Comparison of ENCODE assay signal across 8 mouse cellular contexts in the genomic region with DNA sequence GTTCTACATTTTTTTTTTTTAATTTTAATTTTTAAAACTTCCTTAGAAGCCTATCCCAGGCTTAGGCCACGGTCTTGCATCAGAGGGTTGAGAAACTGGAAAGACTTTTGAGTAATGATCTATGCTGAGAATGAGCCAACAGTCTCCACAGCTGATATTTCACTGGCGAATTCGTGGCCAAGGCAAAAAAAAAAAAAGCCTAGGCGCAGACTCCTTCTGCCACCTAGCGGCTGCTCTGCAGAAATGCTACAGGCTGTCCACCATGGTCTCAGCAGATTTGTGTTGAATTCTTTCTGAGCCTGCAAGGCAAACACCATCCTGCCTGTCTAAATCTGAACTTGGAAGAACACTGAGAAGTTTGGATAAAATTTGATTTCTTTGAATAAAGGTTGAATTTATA.
DNase-seq lines count a peak whose midpoint lies in the region; ATAC-seq lines count a peak whose summit lies in the region.

No protein-coding gene starts in this region.

- DNase-seq in right cerebral cortex, postnatal 10 days (ENCODE audit: low spot score in 2 of 2): peak; percentile 52 to 65
- DNase-seq in right cerebral cortex, adult 2 months (ENCODE audit: low spot score in 2 of 2): no peak
- peak; percentile 92 for DNase-seq in adipocyte (ENCODE audit: low spot score)
- DNase-seq in embryonic facial prominence, embryonic 14.5 days (ENCODE audit: low spot score): peak; percentile 89
- peak; percentile 38 to 61 for DNase-seq in lung, adult 18-20 months
- DNase-seq in left cerebral cortex, adult 9 months (ENCODE audit: low spot score in 2 of 2): no peak

- H3K27me3 ChIP-seq in embryonic facial prominence, embryonic 14.5 days (replicated peaks; ENCODE audit: control insufficient read depth, insufficient read depth, low read length): no peaks in the 10 kb centered on the region
- H3K27me3 ChIP-seq in hindbrain, embryonic 13.5 days: no peaks in the 10 kb centered on the region
- no peaks in the 10 kb centered on the region for H3K27me3 ChIP-seq in neural tube, embryonic 15.5 days (replicated peaks)

- no peaks in the 10 kb centered on the region for H3K36me3 ChIP-seq in embryonic facial prominence, embryonic 14.5 days (ENCODE audit: control insufficient read depth, insufficient read depth, low read length)
- H3K36me3 ChIP-seq in hindbrain, embryonic 13.5 days: no peaks in the 10 kb centered on the region
- H3K36me3 ChIP-seq in neural tube, embryonic 15.5 days: no peaks in the 10 kb centered on the region

- no peak overlapping the region for H3K4me3 ChIP-seq in embryonic facial prominence, embryonic 14.5 days (ENCODE audit: low read depth, low read length)
- no peak overlapping the region for H3K4me3 ChIP-seq in hindbrain, embryonic 13.5 days
- no peak overlapping the region for H3K4me3 ChIP-seq in neural tube, embryonic 15.5 days (replicated peaks)

- no peak overlapping the region for H3K4me2 ChIP-seq in embryonic facial prominence, embryonic 14.5 days (ENCODE audit: low read depth, low read length)
- H3K4me2 ChIP-seq in hindbrain, embryonic 13.5 days: no peak overlapping the region
- H3K4me2 ChIP-seq in neural tube, embryonic 15.5 days: no peak overlapping the region

- WGBS in embryonic facial prominence, embryonic 14.5 days: 2% methylated on average over 5 of the region's 5 CpGs
- 4% methylated on average over 5 of the region's 5 CpGs for WGBS in hindbrain, embryonic 13.5 days
- under 1% methylated on average over 5 of the region's 5 CpGs for WGBS in neural tube, embryonic 15.5 days

- no peaks in the 10 kb centered on the region for H3K9me3 ChIP-seq in embryonic facial prominence, embryonic 14.5 days (ENCODE audit: control insufficient read depth, low read length)
- no peaks in the 10 kb centered on the region for H3K9me3 ChIP-seq in hindbrain, embryonic 13.5 days
- no peaks in the 10 kb centered on the region for H3K9me3 ChIP-seq in neural tube, embryonic 15.5 days (replicated peaks)

- ATAC-seq in embryonic facial prominence, embryonic 14.5 days (ENCODE audit: low read depth): peak; percentile 65; the same call in 1 of the 2 replicates
- ATAC-seq in hindbrain, embryonic 13.5 days (ENCODE audit: low FRiP score): peak; percentile 48; the same call in 1 of the 2 replicates
- ATAC-seq in neural tube, embryonic 15.5 days (ENCODE audit: low FRiP score): peak; percentile 42; the same call in 1 of the 2 replicates

- peaks cover 12% of the 10 kb centered on the region for H3K4me1 ChIP-seq in embryonic facial prominence, embryonic 14.5 days (ENCODE audit: control insufficient read depth, insufficient read depth, low read length)
- H3K4me1 ChIP-seq in hindbrain, embryonic 13.5 days (replicated peaks): peaks cover 6% of the 10 kb centered on the region
- H3K4me1 ChIP-seq in neural tube, embryonic 15.5 days: peaks cover 6% of the 10 kb centered on the region

- no peak overlapping the region for H3K27ac ChIP-seq in embryonic facial prominence, embryonic 14.5 days (replicated peaks; ENCODE audit: low read depth, low read length)
- H3K27ac ChIP-seq in hindbrain, embryonic 13.5 days: no peak overlapping the region
- H3K27ac ChIP-seq in neural tube, embryonic 15.5 days (replicated peaks): no peak overlapping the region

- no peak overlapping the region; the same call in 1 of the 2 replicates for H3K9ac ChIP-seq in embryonic facial prominence, embryonic 14.5 days (ENCODE audit: low read depth, low read length)
- no peak overlapping the region for H3K9ac ChIP-seq in hindbrain, embryonic 13.5 days
- H3K9ac ChIP-seq in neural tube, embryonic 15.5 days (replicated peaks): no peak overlapping the region

Comparison
In these comparisons a context has a peak if more than half of its experiments do, and no peak if none do; other contexts are left out.
1. DNase-seq: peak in right cerebral cortex, postnatal 10 days (2 of 2), adipocyte (single experiment), embryonic facial prominence, embryonic 14.5 days (single experiment) and lung, adult 18-20 months (2 of 2); none in right cerebral cortex, adult 2 months (0 of 2) and left cerebral cortex, adult 9 months (0 of 2).
2. Peak in every context shown above with its lines, with median percentiles within 50 percentile points of each other: ATAC-seq.